Mouse (Mus musculus): ENCODE results near the gene Safb. TPM values are rescaled to one million over a fixed set of nuclear protein-coding genes. Genes with fewer than 3 reads are reported as not detected.
"Not testable (repeated sequence)": the region's sequence is repeated elsewhere in the genome, so short reads cannot be mapped to it uniquely, and the experiment has no call there.

Gene Safb
- polyA plus RNA-seq, 2 experiments, result 22.1 to 47.3 TPM

- Histone ChIP-seq H3K4me2 (ENCODE audit: low read depth) (peak overlapping the region; percentile 87), H3K27ac (peak overlapping the region; percentile 14), H3K9ac (replicated peaks) (peak overlapping the region; percentile 81), H3K4me3 (ENCODE audit: insufficient read depth in 1 of 2, low read depth in 2 of 2, low read length in 2 of 2) (peak overlapping the region; percentile 79), H3K27me3 (ENCODE audit: control insufficient read depth, insufficient read depth, low read length) (no peaks in the 10 kb centered on the region), H3K4me1 (replicated peaks; ENCODE audit: control insufficient read depth in 2 of 2, insufficient read depth in 2 of 2, low read length in 1 of 2) (peaks cover 21 to 25% of the 10 kb centered on the region in 2 experiments), H3K36me3 (replicated peaks; ENCODE audit: control insufficient read depth, insufficient read depth, low read depth) (peaks cover 37% of the 10 kb centered on the region), H3K9me3 (ENCODE audit: control insufficient read depth, low read length) (no peaks in the 10 kb centered on the region)
- ATAC-seq (ENCODE audit: insufficient read depth) (no peak), DNase-seq (ENCODE audit: low read depth in 3 of 3, low spot score in 3 of 3) (no peak)
- WGBS (ENCODE audit: insufficient replicate concordance), result 27% methylated on average over 5 of the region's 5 CpGs
- TF ChIP-seq EP300 (IDR thresholded peaks at IDR 0.05; ENCODE audit: low read depth), result no peak
- TF ChIP-seq CTCF (IDR thresholded peaks at IDR 0.05; ENCODE audit: low read depth), result no peak
Measured at GRCm38 (mm10) chr17:56608699-56609098, 24.1 kb downstream of the Safb start.

GRCm38 (mm10) chr17:56609452-56610171, 25.0 kb downstream of the Safb start, which contains the start of gene 2410015M20Rik:
Gene 2410015M20Rik, minus strand, starts transcription at chr17:56609771.
- Histone ChIP-seq H3K4me1 (replicated peaks; ENCODE audit: control insufficient read depth in 2 of 2, insufficient read depth in 2 of 2, low read length in 1 of 2) (peaks cover 23 to 28% of the 10 kb centered on the region in 2 experiments), H3K27ac (peak within 1 kb of the TSS; percentile 62), H3K36me3 (replicated peaks; ENCODE audit: control insufficient read depth, insufficient read depth, low read depth) (peaks cover 32% of the 10 kb centered on the region), H3K4me2 (ENCODE audit: low read depth) (peak within 1 kb of the TSS; percentile 87), H3K27me3 (ENCODE audit: control insufficient read depth, insufficient read depth, low read length) (no peaks in the 10 kb centered on the region), H3K9ac (replicated peaks) (peak within 1 kb of the TSS; percentile 81), H3K4me3 (ENCODE audit: insufficient read depth in 1 of 2, low read depth in 2 of 2, low read length in 2 of 2) (peak within 1 kb of the TSS; percentile 79), H3K9me3 (ENCODE audit: control insufficient read depth, low read length) (no peaks in the 10 kb centered on the region)
- TF ChIP-seq CTCF (IDR thresholded peaks at IDR 0.05; ENCODE audit: low read depth), result peak; percentile 85
- no peak for TF ChIP-seq EP300 (IDR thresholded peaks at IDR 0.05; ENCODE audit: low read depth)
- WGBS (ENCODE audit: insufficient replicate concordance), result under 1% methylated on average over 44 of the region's 44 CpGs
- ATAC-seq (ENCODE audit: insufficient read depth) (peak; percentile 80), DNase-seq (ENCODE audit: low read depth in 3 of 3, low spot score in 3 of 3) (peak; percentile 92 to 96 (median 95))

- no peaks in the 10 kb centered on the region for H3K27me3 ChIP-seq (ENCODE audit: control insufficient read depth, insufficient read depth, low read length)
- DNase-seq (ENCODE audit: low read depth in 3 of 3, low spot score in 3 of 3) (no peak), ATAC-seq (ENCODE audit: insufficient read depth) (no peak)
- no peak for TF ChIP-seq EP300 (IDR thresholded peaks at IDR 0.05; ENCODE audit: low read depth)
- TF ChIP-seq CTCF (IDR thresholded peaks at IDR 0.05; ENCODE audit: low read depth), result no peak
- no peak overlapping the region; the same call in 1 of the 2 replicates for H3K27ac ChIP-seq
- no peaks in the 10 kb centered on the region for H3K9me3 ChIP-seq (ENCODE audit: control insufficient read depth, low read length)
- no peak overlapping the region for H3K9ac ChIP-seq (replicated peaks)
- peaks cover 23 to 32% of the 10 kb centered on the region in 2 experiments for H3K4me1 ChIP-seq (replicated peaks; ENCODE audit: control insufficient read depth in 2 of 2, insufficient read depth in 2 of 2, low read length in 1 of 2)
- peaks cover 32% of the 10 kb centered on the region for H3K36me3 ChIP-seq (replicated peaks; ENCODE audit: control insufficient read depth, insufficient read depth, low read depth)
- H3K4me3 ChIP-seq (ENCODE audit: insufficient read depth in 1 of 2, low read depth in 2 of 2, low read length in 2 of 2), result no peak overlapping the region
- WGBS (ENCODE audit: insufficient replicate concordance), result 66% methylated on average over 2 of the region's 2 CpGs
- no peak overlapping the region; the same call in 1 of the 2 replicates for H3K4me2 ChIP-seq (ENCODE audit: low read depth)
Measured at GRCm38 (mm10) chr17:56611323-56611722, 26.7 kb downstream of the Safb start.

GRCm38 (mm10) chr17:56611861-56612564, 27.4 kb downstream of the Safb start:
- ATAC-seq (ENCODE audit: insufficient read depth) (peak; percentile 41; the same call in 1 of the 2 replicates), DNase-seq (ENCODE audit: low read depth in 3 of 3, low spot score in 3 of 3) (peak; percentile 68 to 74 (median 74))
- Histone ChIP-seq H3K4me3 (ENCODE audit: insufficient read depth in 1 of 2, low read depth in 2 of 2, low read length in 2 of 2) (peak overlapping the region; percentile 27 to 44; a peak in 2 of 4 replicates), H3K27ac (peak overlapping the region; percentile 65), H3K4me1 (replicated peaks; ENCODE audit: control insufficient read depth in 2 of 2, insufficient read depth in 2 of 2, low read length in 1 of 2) (peaks cover 23 to 32% of the 10 kb centered on the region in 2 experiments), H3K27me3 (ENCODE audit: control insufficient read depth, insufficient read depth, low read length) (no peaks in the 10 kb centered on the region), H3K9me3 (ENCODE audit: control insufficient read depth, low read length) (no peaks in the 10 kb centered on the region), H3K36me3 (replicated peaks; ENCODE audit: control insufficient read depth, insufficient read depth, low read depth) (peaks cover 28% of the 10 kb centered on the region), H3K4me2 (ENCODE audit: low read depth) (peak overlapping the region; percentile 56), H3K9ac (replicated peaks) (peak overlapping the region; percentile 7)
- TF ChIP-seq EP300 (IDR thresholded peaks at IDR 0.05; ENCODE audit: low read depth), result no peak
- TF ChIP-seq CTCF (IDR thresholded peaks at IDR 0.05; ENCODE audit: low read depth), result no peak
- 9% methylated on average over 14 of the region's 14 CpGs for WGBS (ENCODE audit: insufficient replicate concordance)

GRCm38 (mm10) chr17:56612565-56612939, 27.9 kb downstream of the Safb start:
- WGBS (ENCODE audit: insufficient replicate concordance), result 61% methylated on average over 10 of the region's 10 CpGs

More at GRCm38 (mm10) chr17:56612565-56612939, 27.9 kb downstream of the Safb start:
- H3K9ac ChIP-seq (replicated peaks), result peak overlapping the region; percentile 7; the same call in 1 of the 2 replicates
- peaks cover 25% of the 10 kb centered on the region for H3K36me3 ChIP-seq (replicated peaks; ENCODE audit: control insufficient read depth, insufficient read depth, low read depth)
- ATAC-seq (ENCODE audit: insufficient read depth); H3K9me3 ChIP-seq (ENCODE audit: control insufficient read depth, low read length); H3K4me3 ChIP-seq (ENCODE audit: insufficient read depth in 1 of 2, low read depth in 2 of 2, low read length in 2 of 2); DNase-seq (ENCODE audit: low read depth in 3 of 3, low spot score in 3 of 3); H3K27me3 ChIP-seq (ENCODE audit: control insufficient read depth, insufficient read depth, low read length): not testable (repeated sequence)
- peak overlapping the region; percentile 65 for H3K27ac ChIP-seq
- peak overlapping the region; percentile 56 for H3K4me2 ChIP-seq (ENCODE audit: low read depth)
- H3K4me1 ChIP-seq (replicated peaks; ENCODE audit: control insufficient read depth in 2 of 2, insufficient read depth in 2 of 2, low read length in 1 of 2), result peaks cover 23 to 32% of the 10 kb centered on the region in 2 experiments

Data from liver, embryonic 14.5 days (tissue).